Mouse (Mus musculus) fibroblast of lung, adult 2 months (primary cell): ENCODE results near the gene Akap14.
"Not testable (repeated sequence)": the region's sequence is repeated elsewhere in the genome, so short reads cannot be mapped to it uniquely, and the experiment has no call there.

ENCODE experiments used
- DNase-seq: peaks from one replicate; pipeline ENCODE4 v3.0.0-alpha.2; 2011; ENCODE audit warnings: low read depth

The Akap14 gene

GRCm38 (mm10) chrX:37168742-37169141 is at the start of gene Akap14:
Gene Akap14, minus strand, starts transcription at chrX:37168842.
- DNase-seq, result no peak

DNA sequence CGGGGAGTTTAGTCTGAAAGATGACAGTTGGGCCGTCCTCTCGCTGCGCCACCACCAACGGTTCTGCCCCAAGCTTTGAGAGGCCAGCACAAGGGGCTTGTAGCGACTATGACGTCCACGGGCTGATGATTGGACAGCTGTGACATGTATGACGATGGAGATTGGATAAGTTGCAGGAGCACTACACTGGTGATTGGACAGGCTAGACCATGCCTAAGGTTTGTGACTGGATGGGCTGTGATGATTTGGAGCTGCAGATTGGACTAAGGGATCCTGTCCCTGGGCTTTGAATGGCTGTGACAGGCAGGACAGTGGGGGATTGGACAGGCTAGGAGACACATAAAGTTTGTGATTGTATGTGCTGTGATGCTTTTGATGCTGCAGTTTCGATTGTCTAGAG is 42.3 kb upstream of the Akap14 start, which contains the start of gene Gm9:
Gene Gm9 (minus strand): TSS at position 101 of the 400 bp plus-strand sequence.
- DNase-seq, result no peak

DNA sequence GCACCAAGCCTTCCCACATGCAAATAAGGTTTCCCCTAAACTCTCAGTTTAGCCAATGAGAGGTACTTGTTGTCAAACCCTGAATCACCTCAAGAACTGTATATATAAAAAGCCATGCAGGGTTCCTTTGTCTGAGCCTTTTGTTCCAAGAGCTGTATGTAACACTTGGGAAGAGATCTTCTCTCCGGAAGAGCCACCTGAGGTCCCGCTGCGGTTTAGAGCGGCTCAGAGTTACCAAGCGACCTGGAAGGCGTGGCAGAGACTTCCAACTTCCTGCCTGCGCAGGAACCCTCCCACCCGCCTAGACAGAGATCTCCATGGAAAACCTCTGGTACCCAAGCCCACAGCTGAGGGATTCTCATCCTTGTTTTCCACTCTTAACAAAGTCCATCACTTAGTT is 30.0 kb upstream of the Akap14 start:
- no peak for DNase-seq

DNA sequence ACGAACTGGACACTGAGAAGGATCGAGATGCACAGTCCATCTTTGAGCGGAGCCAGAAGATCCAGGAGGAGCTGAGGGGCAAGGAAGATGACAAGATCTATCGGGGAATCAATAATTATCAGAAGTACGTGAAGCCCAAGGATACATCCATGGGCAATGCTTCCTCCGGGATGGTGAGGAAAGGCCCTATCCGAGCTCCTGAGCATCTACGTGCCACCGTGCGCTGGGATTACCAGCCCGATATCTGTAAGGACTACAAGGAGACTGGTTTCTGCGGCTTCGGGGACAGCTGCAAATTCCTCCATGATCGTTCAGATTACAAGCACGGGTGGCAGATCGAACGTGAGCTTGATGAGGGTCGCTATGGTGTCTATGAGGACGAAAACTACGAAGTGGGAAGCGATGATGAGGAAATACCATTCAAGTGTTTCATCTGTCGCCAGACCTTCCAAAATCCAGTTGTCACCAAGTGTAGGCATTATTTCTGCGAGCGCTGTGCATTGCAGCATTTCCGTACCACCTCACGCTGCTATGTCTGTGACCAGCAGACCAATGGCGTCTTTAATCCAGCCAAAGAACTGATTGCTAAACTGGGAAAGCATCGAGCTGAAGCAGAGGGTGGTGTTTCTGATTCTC is 23.2 kb upstream of the Akap14 start:
- no peak for DNase-seq

DNA sequence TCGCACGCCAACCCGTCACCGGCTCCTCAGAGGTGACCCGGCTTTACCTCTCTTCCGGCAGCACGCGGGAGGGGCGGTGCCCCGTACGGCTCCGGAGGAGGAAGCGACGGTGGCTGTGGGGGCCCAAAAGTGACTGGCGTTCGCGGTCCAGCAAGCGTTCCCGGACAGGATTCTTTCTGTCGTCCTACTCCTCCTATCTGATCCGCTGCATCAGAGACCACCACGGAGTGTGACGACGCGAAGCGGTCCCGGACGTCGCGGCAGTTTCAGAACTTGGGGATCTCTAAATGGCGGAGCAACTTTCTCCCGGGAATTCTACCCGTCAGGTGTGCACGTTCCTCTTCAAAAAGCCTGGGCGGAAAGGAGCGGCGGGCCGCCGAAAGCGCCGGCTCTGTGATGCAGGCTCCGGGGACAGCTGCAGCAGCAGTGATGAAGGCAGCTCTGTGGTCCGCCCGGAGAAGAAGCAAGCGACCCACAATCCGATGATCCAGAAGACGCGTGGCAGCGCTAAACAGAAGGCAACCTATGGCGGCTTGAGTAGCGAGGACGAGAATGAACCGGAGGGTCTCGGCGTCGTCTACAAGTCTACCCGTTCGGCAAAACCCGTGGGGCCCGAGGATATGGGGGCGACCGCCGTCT is 22.6 kb upstream of the Akap14 start, which contains the start of the genes Ndufa1 and Rnf113a1:
Gene Ndufa1 (minus strand): TSS at position 59 of the 639 bp plus-strand sequence.
Gene Rnf113a1 (plus strand): TSS at position 141 of the 639 bp plus-strand sequence.
- no peak for DNase-seq

GRCm38 (mm10) chrX:37190755-37191104 is 22.1 kb upstream of the Akap14 start:
- no peak for DNase-seq

GRCm38 (mm10) chrX:37184401-37184800 is 15.8 kb upstream of the Akap14 start:
- DNase-seq, result not testable (repeated sequence)

GRCm38 (mm10) chrX:37167085-37167484 is 1.6 kb downstream of the Akap14 start:
- no peak for DNase-seq

GRCm38 (mm10) chrX:37163115-37163514 is 5.5 kb downstream of the Akap14 start:
- no peak for DNase-seq

DNA sequence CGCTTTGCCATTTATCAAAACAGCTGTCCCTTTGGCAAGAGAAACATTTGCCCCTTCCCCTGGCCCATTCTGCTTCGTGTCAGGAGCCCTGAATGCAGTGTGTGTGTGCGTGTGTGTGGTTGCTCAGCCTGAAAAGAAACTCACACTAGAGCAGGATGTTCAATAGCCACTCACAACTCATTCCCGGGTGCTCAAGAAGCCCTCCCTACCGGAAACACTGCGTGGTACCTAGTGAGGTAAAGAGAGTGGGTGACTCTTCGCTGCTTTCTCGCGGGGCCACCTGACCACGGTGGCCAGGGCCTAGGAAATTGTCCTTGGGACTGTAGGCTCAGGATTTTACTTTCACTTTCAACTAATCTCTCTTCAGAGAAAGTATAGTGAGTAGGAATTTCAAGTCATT is 7.5 kb downstream of the Akap14 start:
- DNase-seq, result no peak

DNA sequence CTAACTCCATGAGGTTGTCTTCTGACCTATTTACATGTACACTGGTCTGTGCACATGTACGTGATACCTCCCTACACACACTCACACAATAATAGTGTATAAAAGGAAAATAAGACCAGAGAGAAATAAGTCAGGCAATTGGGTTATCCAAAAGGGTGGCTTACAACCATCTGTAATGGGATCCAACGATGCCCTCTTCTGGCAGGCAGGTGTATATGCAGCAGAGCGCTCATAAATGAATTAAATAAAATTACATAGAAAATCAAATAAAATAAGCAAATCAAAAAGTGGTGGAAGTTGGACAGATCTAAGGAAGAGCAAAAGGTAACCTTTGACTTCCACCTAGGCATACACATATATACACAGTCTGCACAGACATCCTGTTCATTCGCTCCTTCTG is 10.8 kb downstream of the Akap14 start:
- DNase-seq, result no peak

DNA sequence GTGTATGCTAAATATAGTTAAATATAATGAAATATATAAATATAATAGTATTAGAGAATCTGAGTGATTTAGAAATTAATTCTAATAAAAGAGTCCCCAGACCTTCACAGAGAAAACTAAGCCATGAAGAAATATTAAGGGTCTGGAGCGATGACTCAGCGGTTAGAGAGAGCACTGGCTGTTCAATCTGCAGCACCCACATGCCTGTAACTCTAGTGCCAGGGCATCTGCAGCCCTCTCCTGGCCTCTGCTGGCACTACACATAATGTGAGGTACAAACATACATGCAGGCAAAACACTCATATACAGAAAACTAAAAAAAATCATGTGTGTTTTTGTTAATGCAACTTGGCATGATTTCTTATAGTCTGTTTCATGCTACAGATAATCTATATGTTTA is 23.7 kb downstream of the Akap14 start:
- peak; percentile 9 for DNase-seq

DNA sequence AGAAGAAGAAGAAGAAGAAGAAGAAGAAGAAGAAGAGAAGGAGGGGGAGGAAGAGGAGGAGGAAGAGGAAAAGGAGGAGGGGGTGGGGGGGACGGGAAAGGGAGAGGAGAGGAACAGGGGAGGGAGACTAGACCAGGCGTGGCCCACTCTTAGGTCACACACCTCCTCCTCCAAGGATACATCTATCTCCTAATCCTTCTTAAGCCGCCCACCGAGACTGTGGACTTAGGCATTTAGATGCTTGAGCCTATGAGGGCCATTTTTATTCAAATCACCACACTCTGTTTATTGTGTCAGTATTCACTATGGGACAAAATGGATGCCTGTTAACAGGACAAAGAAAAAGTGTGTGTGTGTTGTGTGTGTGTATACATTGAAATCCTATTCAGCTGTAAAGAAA is 24.1 kb downstream of the Akap14 start:
- DNase-seq, result not testable (repeated sequence)

- no peak for DNase-seq
Measured at GRCm38 (mm10) chrX:37141732-37142131, 26.9 kb downstream of the Akap14 start.

DNA sequence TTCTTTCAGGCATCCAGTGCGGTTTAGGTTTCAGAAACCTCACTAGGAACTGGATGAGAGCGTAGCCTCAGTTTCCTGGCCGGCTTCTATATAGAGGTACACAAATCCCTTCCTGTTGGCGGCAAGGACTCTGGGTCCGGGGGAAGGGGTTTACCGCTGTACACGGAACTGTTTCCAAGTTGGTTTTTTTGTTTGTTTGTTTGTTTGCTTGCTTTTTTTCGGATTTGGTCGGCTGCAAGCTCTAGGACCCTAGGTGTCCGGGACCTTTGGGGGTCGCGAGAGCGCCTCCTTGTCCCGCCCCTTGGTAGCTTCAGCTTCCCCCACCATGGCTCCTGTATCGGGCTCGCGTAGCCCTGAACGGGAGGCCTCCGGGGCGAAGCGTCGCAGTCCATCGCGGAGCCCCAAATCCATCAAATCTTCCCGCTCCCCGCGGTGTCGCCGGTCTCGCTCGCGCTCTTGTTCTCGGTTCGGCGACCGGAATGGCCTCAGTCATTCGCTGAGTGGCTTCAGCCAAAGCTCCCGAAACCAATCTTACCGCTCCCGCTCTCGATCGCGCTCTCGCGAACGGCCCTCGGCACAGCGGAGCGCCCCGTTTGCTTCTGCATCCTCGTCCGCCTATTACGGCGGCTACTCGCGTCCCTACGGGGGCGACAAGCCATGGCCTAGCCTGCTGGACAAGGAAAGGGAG is 41.8 kb downstream of the Akap14 start, which contains the start of gene Nkap:
Gene Nkap (plus strand): TSS at position 125 of the 688 bp plus-strand sequence.
- DNase-seq, result peak; percentile 67

DNA sequence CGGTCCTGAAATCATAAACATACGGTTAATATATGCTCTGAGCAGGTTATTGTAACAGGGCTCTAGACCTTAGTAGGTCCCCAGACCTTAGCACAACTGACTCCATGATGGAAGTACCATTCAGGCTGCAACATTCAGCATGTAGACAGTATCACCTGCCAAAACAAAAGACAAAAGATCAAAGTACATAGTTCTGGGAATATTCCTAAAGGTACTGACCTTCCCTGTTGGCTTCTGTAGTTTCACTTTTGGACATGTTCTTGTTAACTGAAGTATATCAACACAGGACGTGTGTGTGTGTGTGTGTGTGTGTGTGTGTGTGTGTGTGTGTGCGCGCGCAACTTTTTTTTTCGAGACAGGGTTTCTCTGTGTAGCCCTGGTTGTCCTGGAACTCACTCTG is 43.1 kb downstream of the Akap14 start:
- no peak for DNase-seq

DNA sequence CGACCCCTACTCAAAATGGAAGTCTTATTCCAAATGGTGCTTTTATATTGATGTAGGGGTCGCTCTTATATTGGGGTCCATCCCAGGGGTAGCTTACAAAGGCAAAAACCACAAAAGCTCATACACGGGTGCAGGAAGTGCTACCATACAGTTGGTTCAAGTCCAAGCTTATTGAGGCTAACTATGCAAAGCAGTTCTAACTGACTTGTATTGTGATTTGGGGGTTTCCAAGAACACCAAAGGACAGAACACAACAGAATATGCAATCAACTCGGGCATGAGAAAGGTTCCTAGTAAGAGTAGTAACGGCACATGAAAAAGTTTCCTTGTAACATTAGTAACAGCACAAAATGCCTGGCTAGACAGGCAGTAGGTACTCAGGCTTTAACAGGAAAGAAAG is 48.4 kb downstream of the Akap14 start:
- DNase-seq, result no peak

DNA sequence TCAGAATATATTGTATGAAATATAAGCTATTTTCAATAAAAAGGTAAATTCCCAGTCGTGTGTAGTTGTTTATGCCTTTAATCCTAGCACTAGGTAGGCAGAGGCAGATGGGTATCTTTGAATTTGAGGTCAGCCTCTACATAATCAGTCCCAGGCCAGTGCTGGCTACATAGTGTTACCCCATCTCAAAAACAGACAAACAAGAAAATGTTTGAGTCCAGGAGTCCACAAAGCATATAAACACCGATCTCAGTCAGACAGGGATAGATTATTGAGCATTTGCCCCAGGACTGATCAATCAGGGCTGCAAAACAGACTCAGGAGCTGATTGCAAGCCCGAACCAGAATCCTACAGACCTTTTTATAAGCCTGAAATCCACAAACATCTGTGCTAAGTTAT is 49.1 kb downstream of the Akap14 start:
- no peak for DNase-seq

GRCm38 (mm10) chrX:37117085-37117484 is 51.6 kb downstream of the Akap14 start:
- DNase-seq, result no peak

DNA sequence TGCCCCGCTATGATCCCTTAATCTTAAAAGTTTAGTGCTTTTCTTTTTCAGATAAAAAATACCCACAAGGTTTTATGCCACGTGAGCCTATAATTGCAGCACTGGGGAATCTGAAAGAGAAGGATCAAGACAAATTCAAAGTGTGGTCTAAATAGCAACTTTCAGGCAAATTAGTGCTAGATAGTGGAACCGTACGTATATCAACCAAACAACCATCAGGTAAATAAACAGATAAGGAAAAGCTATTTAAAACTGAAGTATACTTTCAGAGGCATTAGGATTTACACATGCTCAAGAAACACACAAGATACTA is 57.8 kb downstream of the Akap14 start:
- DNase-seq, result no peak

DNA sequence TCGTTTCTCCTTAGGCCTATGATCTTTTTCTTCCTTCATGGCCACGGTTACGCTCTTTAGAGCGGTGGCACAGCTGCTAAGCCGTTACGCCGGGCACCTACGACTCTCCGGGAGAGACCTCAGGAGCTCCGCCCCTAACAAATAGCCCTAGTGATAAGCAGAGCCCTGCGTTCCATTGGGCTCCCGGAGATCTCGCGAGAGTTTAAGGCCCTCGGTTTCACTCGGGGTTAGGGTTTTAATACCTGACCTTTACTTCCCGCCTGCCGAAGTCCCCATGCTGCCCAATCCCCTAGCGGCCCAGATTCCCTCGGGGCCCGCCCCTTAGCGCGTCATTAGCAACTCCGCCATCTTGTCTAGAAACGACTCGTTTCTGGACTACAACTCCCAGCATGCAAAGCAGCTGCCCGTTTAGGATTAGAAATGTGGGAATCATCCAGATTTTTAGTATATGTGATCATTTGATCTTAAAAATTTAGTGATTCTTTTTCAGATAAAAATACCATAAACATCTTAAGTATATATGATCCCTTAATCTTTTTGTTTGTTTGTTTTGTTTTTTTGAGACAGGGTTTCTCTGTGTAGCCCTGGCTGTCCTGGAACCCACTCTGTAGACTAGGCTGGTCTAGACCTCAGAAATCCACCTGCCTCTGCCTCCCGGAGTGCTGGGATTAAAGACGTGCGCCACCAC is 58.3 kb downstream of the Akap14 start, which contains the start of gene Upf3b:
Gene Upf3b (minus strand): TSS at position 130 of the 688 bp plus-strand sequence.
- peak; percentile 90 for DNase-seq

DNA sequence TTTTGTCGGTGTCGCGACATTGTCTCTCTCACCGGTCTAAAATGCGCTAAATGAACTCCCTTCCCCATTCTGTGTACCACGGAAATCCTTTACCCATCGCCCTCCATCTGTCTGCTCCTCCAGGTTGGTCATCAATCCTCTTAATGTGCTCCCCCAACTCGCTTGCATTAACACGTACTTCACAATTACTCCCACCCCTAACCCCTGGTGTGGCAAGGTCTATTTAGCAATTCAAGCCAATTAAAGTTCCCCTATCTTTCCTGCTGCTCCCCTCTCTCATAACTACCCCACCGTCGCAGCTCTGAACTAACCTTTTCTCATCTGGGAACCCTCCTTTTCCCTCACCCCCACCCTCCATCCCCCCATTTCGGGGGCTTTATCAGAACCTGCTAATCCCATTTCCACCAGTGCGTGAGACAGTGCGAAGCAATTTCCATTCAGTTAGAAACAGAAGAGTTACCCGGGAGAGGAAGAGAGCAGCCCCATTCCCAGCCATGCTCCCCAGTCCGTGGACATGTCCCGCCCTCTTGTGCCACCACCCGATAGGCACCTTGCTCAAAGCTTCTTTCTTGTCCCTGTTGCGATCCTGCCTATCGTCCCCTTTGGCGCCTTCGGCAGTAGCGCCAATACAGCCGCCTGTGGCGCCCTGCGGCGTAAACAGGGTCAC is 59.0 kb downstream of the Akap14 start:
- no peak for DNase-seq
